Mouse (Mus musculus) midbrain, embryonic 14.5 days (tissue): ENCODE measurements around the gene Naa60. TPM values are rescaled to one million over a fixed set of nuclear protein-coding genes. Genes with fewer than 3 reads are reported as not detected.

Source experiments
- ATAC-seq: fragments of 200-750 bp; cut with Nextera tagmentation; 2 replicates; pipeline ENCODE4 v1.8.0; 2017; ENCODE audit warnings: moderate number of reproducible peaks, moderate library complexity; ENCODE audit not compliant: low FRiP score, low TSS enrichment
- DNase-seq: peaks from one replicate; pipeline ENCODE4 v3.0.0-alpha.2; 2015
- H3K27ac ChIP-seq: fragments of 300-500 bp; sonication (generic); replicated peaks from 2 replicates; pipeline ENCODE4 v1.5.1; 2014; ENCODE audit warnings: mild to moderate bottlenecking, low read depth, low read length, moderate library complexity
- H3K27me3 ChIP-seq: fragments of 300-500 bp; sonication (generic); 2 replicates; pipeline ENCODE4 v1.6.1; 2014; ENCODE audit warnings: low read length, control low read depth, mixed read lengths; ENCODE audit not compliant: control insufficient read depth, insufficient read depth
- H3K36me3 ChIP-seq: fragments of 300-500 bp; sonication (generic); 2 replicates; pipeline ENCODE4 v1.6.1; 2014; ENCODE audit warnings: low read length, control low read depth; ENCODE audit not compliant: control insufficient read depth, insufficient read depth
- H3K4me1 ChIP-seq: fragments of 300-500 bp; sonication (generic); 2 replicates; pipeline ENCODE4 v1.6.1; 2014; ENCODE audit warnings: mild to moderate bottlenecking, antibody characterized with exemption, low read length, control low read depth; ENCODE audit not compliant: control insufficient read depth, insufficient read depth
- H3K4me2 ChIP-seq: fragments of 300-500 bp; sonication (generic); 2 replicates; pipeline ENCODE4 v1.6.1; 2014; ENCODE audit warnings: mild to moderate bottlenecking, low read length, moderate library complexity
- H3K4me3 ChIP-seq: fragments of 300-500 bp; sonication (generic); replicated peaks from 2 replicates; pipeline ENCODE4 v1.5.1; 2014; ENCODE audit warnings: low read depth, low read length
- H3K9ac ChIP-seq: fragments of 300-500 bp; sonication (generic); replicated peaks from 2 replicates; pipeline ENCODE4 v1.6.1; 2014; ENCODE audit warnings: mild to moderate bottlenecking, low read length, moderate library complexity
- H3K9me3 ChIP-seq: fragments of 300-500 bp; sonication (generic); 2 replicates; pipeline ENCODE4 v1.6.1; 2016; ENCODE audit warnings: low read length, control low read depth, mixed read lengths; ENCODE audit not compliant: control insufficient read depth
- WGBS: fragments of 180-500 bp; shearing (Covaris S2); extraction: QIAGEN DNeasy Blood & Tissue Kit; methylation state at CpG from one replicate; pipeline ENCODE4 v1.1.7; 2014; 5-methylcytosine and 5-hydroxymethylcytosine counted together
- polyA plus RNA-seq: library from polyadenylated mRNA; unstranded; fragments of >200 nt; fragmentation: Nextera tagmentation; extraction: Ambion mirVana; gene quantifications from 2 replicates; pipeline ENCODE4 v1.2.1, GENCODE M21; 2014

Naa60 gene
- polyA plus RNA-seq, 1 experiment from 2014 or later, result 102 TPM

DNA sequence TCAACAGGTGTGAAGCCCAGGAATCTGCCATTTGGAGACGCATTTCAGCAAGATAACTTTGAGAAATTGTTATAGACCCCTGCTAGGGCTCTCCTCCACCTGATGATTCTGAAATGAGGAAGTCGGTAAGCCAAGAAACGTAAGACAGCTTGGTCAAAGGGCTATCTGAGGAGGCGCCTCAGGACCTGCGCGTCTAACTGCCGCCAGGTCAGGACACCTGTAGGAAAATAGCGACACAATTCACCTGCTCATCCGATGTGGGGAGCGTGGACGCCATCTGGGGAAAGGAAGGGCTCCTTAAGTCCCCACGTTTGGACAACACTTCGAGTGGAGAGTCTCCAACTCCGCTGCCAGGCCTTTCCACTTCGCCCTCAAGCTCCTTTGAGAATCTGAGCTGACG is 360 bp upstream of the Naa60 start:
- Histone ChIP-seq H3K4me1 (peaks cover 13% of the 10 kb centered on the region), H3K27me3 (no peaks in the 10 kb centered on the region), H3K9me3 (no peaks in the 10 kb centered on the region), H3K4me2 (peak overlapping the region; percentile 93), H3K36me3 (peaks cover 19% of the 10 kb centered on the region), H3K4me3 (peak overlapping the region; percentile 57), H3K27ac (no peak overlapping the region), H3K9ac (peak overlapping the region; percentile 63)
- DNase-seq (no peak), ATAC-seq (peak; percentile 32)
- 2% methylated on average over 16 of the region's 16 CpGs for WGBS

DNA sequence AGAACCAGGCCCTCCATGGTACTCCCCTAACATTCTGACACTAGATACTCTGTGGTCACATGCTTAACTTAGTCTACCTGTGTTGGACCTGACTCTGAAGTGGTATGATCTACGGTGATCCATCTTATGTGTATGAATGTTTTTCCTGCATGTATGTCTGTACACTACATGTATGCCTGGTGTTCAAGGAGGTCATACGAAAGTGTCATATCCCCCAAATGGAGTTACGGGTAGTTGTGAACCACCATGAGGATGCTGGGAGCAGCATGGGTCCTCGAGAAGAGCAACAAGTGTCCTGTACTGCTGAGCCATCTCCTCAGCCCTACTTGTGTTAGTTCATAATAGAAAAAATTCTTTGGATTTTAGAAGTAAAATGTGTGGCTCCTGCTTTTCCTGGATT is 4.2 kb downstream of the Naa60 start:
- Histone ChIP-seq H3K27ac (no peak overlapping the region), H3K9ac (no peak overlapping the region), H3K36me3 (no peaks in the 10 kb centered on the region; the same call in 1 of the 2 replicates), H3K27me3 (no peaks in the 10 kb centered on the region), H3K9me3 (no peaks in the 10 kb centered on the region), H3K4me2 (no peak overlapping the region), H3K4me1 (peaks cover 13% of the 10 kb centered on the region), H3K4me3 (no peak overlapping the region)
- no peak for ATAC-seq
- no peak for DNase-seq
- WGBS, result 95% methylated on average over 4 of the region's 4 CpGs

DNA sequence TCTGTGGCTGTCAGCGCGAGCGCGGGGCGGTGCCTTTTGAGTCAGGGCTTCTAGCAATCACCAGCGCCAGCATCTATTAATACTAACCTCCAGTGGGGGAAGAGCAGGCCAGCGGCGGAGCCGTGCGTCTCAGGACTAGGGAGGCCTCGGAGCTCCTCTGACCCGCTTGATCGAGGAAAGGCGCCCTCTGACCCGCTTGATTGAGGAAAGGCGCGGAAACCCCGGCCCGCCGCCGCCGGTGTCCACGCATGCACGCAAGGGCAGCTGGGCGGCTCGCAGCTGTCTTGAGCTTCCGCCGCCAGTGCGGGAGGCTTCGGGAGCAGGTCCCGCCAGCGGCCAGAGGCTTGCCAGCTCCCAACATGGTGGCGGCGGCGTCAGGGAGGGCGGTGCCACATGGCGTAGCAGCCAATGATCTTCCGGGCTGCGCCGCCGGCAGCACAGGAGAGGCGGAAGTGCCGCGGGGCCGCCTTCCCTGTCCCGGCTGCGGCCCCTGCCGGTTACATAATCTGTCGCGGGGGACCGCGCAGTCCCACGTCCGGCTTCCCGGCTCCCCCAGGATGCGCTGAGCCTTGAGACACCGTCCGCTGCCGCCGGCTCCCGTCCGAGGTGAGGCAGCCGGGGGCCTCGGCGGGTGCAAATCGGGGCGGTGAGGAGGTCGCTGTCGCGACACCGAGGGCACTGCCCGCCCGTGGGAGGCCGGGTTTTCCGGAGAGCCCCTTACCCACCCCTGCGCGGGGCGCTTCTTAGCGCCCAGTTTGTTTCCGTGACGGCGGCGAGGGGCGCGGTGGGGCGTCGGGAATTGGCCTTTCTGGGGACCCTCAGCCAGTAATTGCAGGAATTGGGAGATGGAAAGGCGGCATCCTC is 12.3 kb downstream of the Naa60 start, which contains the start of the genes Zfp597 and Gm20695:
Zfp597 (minus strand) TSS at position 361 of the 864 bp plus-strand sequence.
Gm20695 (plus strand) TSS at position 448 of the 864 bp plus-strand sequence.
- Histone ChIP-seq H3K27ac (peak within 1 kb of the TSS; percentile 95), H3K9me3 (no peaks in the 10 kb centered on the region), H3K4me2 (peak within 1 kb of the TSS; percentile 82), H3K27me3 (no peaks in the 10 kb centered on the region), H3K4me3 (peak within 1 kb of the TSS; percentile 92), H3K4me1 (peaks cover 14% of the 10 kb centered on the region), H3K36me3 (no peaks in the 10 kb centered on the region), H3K9ac (peak within 1 kb of the TSS; percentile 88)
- ATAC-seq (peak; percentile 99), DNase-seq (peak; percentile 97)
- WGBS, result under 1% methylated on average over 88 of the region's 88 CpGs

DNA sequence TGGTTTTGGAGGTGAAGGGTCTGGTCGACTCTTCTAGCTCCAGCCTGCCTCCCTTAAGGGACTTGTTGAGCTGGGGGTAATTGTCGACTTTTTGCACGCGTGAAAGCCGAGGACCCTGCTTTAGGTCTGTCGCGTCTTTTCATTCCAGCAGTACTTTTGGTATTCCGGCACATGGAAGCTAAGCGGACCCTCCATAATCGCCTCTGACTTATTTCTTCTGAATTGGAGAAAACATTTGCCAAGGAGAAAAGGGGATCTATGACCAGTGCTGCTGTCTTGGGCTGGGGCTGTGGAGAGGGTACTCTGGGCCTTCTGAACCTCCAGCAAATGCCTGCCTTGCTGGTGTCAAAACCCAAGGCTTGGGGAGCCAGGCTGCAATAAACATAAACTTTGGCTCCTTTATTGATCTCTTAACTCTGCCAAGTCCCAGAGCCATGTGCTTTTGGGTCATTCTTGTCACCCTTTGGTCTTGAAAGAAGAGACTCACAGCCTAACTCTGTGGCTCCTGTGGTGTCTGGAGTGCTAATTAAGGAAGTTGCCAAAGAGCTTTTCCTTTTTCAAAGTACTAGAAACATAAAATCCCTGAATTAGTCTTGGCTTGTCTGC is 13.0 kb downstream of the Naa60 start:
- Histone ChIP-seq H3K27ac (peak overlapping the region; percentile 95), H3K27me3 (no peaks in the 10 kb centered on the region), H3K4me3 (peak overlapping the region; percentile 92), H3K4me1 (peaks cover 14% of the 10 kb centered on the region), H3K9ac (peak overlapping the region; percentile 88), H3K9me3 (no peaks in the 10 kb centered on the region), H3K4me2 (peak overlapping the region; percentile 82), H3K36me3 (no peaks in the 10 kb centered on the region)
- ATAC-seq, result peak; percentile 7; the same call in 1 of the 2 replicates
- WGBS, result 2% methylated on average over 10 of the region's 10 CpGs
- DNase-seq, result no peak

DNA sequence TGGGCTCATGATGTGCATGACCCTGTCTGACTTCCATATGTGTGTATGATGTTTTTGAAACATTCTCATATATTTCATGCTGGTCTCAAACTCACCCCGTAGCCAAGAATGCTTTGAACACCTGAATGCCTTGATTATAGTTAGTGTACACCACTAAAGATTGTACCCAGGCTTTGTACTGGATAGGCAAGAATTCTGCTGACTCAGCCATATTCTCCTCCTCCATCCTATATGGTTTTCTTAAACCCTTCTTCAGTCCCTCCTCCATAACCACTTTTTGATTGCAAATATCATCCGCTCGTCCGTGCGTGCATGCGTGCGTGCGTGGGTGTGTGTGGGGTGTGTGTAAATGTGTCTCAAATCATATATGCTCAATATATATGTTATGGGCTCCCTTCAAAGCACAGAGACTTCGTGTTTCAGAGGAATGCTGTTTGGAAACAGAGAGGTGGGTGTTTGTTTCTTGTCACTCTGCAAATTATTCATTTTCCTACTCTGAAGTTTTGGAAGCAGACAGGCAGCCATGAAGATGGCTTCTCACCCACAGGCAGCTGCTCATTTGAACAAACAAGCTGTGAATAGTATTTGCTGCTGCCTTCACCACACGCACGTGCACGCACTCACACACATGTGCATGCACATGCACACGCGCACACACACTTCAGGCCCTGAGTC is 19.6 kb downstream of the Naa60 start:
- 94% methylated on average over 14 of the region's 14 CpGs for WGBS
- Histone ChIP-seq H3K27me3 (no peaks in the 10 kb centered on the region), H3K4me2 (no peak overlapping the region), H3K9me3 (no peaks in the 10 kb centered on the region), H3K27ac (no peak overlapping the region), H3K9ac (no peak overlapping the region), H3K4me1 (no peaks in the 10 kb centered on the region), H3K36me3 (peaks cover 24% of the 10 kb centered on the region), H3K4me3 (no peak overlapping the region)
- DNase-seq (no peak), ATAC-seq (no peak)

DNA sequence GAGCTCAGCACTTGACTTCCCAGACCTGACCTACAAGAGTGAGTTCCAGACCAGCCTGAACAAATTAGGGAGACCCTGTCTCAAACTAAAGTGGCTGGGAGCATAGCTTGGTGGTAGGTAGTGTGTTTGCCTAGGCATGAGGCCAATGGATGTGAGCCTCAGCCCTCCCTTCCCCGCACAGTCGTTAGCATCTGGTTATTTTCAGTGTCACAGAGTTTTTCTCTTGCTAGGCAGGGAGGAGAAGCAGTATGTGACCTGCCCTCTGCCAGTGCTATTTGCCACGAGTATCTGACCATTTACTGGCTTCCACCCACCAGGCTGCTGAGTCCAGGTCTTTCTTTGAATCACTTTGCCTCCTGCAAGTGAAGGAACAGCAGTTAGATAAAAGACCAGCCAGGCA is 21.6 kb downstream of the Naa60 start:
- H3K27me3 ChIP-seq, result no peaks in the 10 kb centered on the region
- no peak for DNase-seq

DNA sequence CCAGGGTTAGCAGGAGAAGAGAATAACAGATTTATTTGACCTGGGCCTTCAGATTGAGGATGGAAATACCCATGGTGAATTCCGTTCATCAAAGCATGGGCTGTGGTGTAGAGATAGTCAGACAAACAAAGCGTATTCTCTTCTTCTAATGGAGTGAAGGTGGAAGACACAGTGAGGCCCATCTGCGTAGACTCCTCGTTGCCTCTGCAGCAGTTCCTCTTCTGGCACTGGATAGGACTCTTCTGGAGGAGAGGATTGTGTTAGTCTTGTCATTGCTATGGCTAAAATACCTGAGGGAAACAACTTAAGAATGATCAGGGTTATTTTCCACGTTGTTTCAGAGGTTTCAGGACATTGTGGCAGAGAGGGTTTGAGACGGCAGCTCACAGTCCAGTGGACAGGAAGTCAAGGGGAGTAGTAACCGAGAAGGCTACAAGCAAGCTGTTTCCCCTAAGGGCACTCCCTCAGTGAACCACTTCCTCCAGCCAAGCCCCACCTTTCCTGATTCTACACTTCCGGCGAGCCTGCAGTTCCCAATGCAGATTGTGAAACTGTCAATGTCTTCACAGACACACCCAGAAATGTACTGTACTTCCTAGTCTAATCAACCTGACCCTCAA is 23.1 kb downstream of the Naa60 start:
- no peaks in the 10 kb centered on the region for H3K9me3 ChIP-seq
- H3K27me3 ChIP-seq, result no peaks in the 10 kb centered on the region
- ATAC-seq (no peak), DNase-seq (no peak)
- no peaks in the 10 kb centered on the region for H3K4me1 ChIP-seq
- no peak overlapping the region for H3K4me3 ChIP-seq
- no peak overlapping the region for H3K27ac ChIP-seq
- no peak overlapping the region for H3K4me2 ChIP-seq
- H3K9ac ChIP-seq, result no peak overlapping the region
- WGBS, result 91% methylated on average over 9 of the region's 9 CpGs
- H3K36me3 ChIP-seq, result peaks cover 59% of the 10 kb centered on the region

More for the DNA sequence above, 21.6 kb downstream of the Naa60 start:
- Histone ChIP-seq H3K36me3 (peaks cover 43% of the 10 kb centered on the region), H3K27ac (no peak overlapping the region), H3K9me3 (no peaks in the 10 kb centered on the region), H3K4me3 (no peak overlapping the region), H3K9ac (no peak overlapping the region), H3K4me1 (no peaks in the 10 kb centered on the region), H3K4me2 (no peak overlapping the region)
- WGBS, result 88% methylated on average over 3 of the region's 3 CpGs
- ATAC-seq, result no peak

DNA sequence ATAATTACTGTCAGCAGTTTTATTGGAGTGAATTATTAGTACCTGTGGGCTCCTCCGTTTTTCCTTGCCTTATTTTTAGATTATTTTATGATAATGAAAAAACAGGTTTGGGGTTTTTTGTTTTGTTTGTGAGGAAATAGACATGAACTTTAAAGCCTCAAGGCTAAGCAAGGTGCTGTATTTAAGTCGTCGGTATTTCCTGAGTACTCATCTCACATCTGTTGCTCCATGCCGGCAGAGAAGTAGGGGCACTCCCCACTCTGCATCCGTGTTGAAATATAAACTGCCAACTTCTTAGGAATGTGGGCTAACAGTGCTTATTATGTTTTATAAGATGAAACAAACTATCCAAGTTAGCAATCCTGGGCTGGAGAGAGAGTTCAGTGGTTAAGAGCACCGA is 23.9 kb downstream of the Naa60 start:
- H3K27me3 ChIP-seq, result no peaks in the 10 kb centered on the region
- no peak overlapping the region for H3K4me3 ChIP-seq
- H3K27ac ChIP-seq, result no peak overlapping the region
- H3K9ac ChIP-seq, result no peak overlapping the region
- ATAC-seq, result no peak
- H3K9me3 ChIP-seq, result no peaks in the 10 kb centered on the region
- no peak overlapping the region for H3K4me2 ChIP-seq
- DNase-seq, result no peak
- no peaks in the 10 kb centered on the region for H3K4me1 ChIP-seq
- H3K36me3 ChIP-seq, result peaks cover 66% of the 10 kb centered on the region
- WGBS, result 91% methylated on average over 6 of the region's 6 CpGs
